Mouse (Mus musculus): ENCODE results near the gene Dnah6.

Gene Dnah6

DNA sequence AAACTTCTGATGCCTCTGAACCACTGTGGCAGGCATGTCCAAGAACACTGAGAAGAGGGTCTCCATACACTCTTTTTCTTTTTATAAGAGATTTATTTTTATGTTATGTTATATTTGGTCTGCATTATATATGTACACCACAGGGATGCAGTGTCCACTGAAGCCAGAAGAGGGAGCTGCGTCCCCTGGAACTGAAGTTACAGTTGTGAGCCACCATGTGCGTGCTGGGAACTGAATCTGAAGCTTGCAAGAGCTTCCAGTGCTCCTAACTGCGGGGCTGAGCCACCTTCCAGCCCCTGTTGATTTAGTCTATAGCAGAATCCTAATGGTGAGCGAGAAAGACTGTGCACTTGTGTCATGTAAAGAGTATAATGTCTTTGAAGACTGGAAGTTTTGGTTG, 78.7 kb downstream of the Dnah6 start:
- DNase-seq (ENCODE audit: low spot score) = no peak

DNA sequence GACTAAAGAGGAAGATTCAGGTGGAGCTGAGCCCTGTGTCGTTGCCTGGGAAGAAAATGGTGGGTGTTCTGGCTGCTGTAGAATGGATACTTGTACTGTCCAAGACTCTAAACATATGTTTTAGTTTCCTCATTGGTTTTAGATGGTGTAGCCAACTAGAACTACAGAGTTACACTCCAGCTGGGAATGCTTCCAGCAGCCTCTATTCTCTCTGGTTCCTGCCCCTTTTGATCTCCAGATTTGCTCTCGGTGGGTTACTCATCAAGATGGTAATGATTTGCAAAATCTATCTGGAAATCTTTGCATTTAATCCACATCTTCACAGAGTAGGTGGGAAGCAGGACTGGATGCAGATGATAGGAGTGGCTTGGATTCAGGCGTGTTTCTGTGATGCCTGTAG, 80.6 kb downstream of the Dnah6 start:
- DNase-seq (ENCODE audit: low spot score) = no peak

DNA sequence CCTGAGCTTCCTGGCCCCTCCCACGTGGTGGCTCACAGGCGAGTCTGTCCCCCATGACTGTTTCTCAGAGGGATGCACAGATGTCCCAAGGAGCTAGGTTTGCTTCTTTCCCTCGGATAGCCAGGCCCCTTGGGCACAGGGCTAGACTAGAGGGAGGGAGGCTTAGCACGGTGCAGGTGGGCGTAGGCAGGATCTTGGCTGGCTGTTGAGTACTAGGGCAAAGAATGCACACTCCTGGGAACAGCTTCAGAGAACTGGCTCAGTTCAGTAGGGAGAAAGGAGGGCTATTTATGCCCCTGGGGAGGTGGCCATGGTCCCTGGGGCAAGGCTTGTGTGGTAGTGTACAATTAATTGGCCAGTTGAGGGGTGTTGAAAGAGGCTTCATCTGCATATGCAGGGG, 88.7 kb downstream of the Dnah6 start:
- DNase-seq (ENCODE audit: low spot score) = no peak

DNA sequence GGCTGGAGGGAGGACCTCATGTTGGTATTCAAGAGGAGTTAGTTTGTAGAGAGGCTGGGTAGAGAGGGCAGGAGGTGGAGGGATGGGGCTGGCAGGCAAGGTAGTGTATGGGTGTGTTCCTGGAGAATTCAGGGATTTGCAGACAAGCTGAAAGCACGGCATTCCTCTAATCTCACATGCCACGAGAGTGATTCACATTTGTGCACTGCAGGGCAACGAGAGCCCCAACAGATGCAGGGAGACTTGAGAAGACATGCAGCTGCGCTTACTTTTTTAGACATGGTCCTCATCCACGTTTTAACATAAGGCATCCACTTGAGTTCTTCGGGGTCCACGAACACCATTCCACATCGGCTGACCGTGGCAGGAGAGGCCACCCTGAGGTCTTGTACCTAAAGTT, 93.9 kb downstream of the Dnah6 start:
- DNase-seq (ENCODE audit: low spot score) = no peak

DNA sequence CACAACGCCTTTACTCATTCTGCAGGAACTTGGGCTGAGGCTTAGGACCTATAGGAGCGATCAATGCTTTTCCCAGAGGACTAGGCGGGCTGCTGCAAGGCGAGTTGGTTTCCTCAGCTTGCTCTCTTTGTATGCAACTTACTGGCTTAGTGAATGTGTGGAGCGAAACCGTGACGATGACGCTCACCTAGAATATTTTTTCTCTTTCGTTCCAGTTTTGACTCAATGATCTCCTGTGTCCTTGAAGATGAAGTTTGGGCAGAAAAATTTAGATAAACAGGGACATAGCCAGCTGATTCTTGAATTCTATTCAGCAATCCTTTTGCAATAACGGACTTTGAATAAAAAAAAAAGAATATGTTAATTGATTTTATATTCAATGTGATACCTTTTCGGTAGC, 101.1 kb downstream of the Dnah6 start:
- DNase-seq (ENCODE audit: low spot score) = no peak

DNA sequence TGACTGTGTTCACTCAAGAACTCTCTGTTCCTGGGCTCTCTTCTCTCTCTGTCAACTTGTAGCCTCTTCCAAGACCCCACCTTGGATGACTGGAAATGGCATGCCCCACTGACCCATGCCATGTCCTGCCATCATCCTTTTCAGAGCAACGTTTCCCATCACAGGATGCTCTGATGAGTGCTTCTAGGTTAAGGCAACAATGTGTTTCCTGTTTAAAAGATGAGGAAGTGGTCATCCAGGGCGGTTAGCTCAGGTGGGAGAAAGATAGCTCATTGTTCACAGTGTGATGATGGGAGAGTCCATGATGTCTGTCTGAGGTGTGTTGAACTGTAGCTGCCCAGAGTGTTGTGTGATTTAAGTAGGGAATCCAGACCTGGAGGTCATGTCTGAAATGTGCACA, 107.6 kb downstream of the Dnah6 start:
- no peak for DNase-seq (ENCODE audit: low spot score)

DNA sequence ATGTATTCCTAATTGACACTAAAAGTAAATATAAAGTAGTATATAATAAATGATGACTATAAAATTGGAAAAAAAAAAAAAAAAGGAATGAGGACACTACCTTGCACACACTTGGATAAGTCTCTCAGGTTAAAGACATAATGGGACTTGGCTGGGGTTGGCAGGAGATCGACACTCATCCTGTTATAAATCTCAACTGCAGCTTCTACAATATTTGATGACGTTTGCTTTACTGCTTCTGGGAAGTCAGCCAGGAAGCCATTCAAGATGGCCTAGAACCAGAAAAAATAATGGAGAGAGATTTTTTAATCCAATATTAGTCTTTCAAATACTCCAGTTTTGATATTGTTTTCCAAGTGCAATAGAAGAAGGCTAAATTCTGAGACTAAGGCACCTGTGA, 108.1 kb downstream of the Dnah6 start:
- no peak for DNase-seq (ENCODE audit: low spot score)

DNA sequence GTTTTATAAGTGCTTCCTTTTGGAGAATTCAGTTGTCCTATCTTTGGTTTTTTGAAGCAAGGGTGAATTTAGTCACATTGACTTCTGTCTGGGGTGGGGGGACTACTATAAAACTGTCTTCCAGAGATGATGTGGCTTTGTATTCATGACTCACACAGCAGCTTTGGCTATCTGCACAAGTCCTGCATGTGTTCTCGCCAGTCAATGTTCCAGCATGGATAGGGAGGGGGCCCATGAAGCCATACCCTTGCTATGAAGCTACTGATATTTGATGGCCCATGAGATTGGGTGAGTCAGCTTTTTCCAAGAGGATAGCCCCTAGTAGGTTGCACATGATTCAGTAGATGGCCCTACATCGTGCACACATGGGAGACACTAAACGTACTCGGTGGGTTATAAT, 128.3 kb downstream of the Dnah6 start:
- no peak for DNase-seq (ENCODE audit: low spot score)

DNA sequence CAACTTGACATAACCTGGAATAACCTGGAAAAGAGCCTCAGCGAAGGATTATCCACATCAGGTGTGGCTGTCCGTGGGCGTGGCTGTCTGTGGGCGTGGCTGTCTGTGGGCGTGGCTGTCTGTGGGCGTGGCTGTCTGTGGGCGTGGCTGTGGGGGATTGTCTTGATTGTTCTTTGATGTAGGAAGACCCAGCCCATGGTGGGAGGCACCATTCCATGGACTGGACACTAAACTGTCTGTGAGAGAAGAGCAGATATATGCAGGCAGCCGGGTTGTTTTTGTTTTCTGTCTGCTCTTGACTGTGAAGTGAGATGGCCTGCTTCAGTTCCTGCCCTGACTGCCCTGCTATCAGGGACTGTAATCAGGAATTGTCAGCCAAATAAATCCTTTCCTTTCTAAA, 130.6 kb downstream of the Dnah6 start:
- DNase-seq (ENCODE audit: low spot score) = no peak

DNA sequence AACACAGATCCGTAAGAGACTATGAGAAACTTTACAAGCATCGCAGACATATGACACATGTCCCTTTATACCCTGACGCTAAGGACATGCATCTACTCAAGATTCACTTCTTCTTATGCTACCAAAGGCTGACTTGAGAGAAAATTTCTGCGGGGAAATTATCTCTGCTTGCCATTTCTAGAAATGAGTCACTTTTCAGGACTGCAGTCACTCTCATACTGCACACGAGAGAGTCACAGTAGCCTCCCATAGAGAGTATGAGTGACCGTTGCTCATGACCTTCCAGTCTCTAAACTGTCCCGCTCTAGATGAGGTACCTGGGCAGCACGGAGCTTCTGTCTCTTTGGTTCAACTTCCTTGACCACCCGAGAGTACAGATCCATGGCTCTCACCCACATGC, 138.9 kb downstream of the Dnah6 start:
- DNase-seq (ENCODE audit: low spot score) = no peak

DNA sequence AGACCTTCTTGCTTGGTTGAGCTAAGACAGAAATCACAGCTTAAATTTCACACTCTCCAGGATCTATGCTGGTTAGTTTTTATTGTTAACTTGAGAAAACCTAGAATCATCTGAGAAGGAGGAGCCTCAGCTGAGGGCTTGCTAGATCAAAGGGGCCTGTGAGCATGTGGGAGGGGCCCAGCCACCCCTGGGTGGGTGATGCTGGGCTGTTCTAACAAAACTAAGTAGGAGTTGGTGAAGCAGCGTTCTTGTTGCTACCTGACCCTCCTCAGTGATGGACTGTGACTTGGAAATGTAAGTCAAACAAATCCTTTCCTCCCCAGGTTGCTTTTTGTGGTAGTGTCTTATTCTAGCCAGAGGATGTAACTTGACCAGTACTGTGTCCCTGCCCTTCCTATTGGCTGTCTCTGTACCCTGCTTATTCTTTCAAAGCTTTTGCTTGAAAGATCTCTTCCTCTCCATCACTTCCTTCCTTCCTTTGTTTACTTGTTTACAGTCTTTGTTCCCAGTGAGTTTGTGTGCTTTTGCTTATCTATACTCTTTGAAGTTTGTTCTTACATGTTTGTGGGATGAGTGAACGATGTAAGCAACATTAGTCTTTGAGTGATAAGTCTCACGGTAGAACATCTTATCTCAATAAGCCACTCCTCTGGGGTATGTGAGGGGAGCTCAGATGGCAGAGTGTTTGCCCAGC, 149.2 kb downstream of the Dnah6 start:
- DNase-seq (ENCODE audit: low spot score) = no peak

DNA sequence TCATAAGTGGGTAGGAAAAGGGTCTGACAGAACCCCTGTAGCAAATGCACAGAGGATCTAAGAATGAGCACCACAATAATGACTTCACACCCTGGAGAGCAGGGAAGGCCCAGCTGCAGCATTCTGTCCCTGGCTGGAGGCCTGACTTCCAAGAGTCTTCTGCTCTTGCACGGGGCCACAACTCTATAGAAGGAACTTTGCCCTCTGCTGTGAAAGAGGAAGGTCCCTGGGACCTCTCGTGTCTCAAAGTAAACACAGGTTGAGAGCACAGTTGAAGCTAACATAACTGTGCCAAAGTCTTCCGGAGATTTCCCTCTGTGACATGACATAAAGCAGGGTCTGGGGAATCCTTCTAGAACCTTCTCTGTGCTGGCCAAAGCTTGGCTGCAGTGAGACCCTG, 150.2 kb downstream of the Dnah6 start:
- DNase-seq (ENCODE audit: low spot score) = no peak

DNA sequence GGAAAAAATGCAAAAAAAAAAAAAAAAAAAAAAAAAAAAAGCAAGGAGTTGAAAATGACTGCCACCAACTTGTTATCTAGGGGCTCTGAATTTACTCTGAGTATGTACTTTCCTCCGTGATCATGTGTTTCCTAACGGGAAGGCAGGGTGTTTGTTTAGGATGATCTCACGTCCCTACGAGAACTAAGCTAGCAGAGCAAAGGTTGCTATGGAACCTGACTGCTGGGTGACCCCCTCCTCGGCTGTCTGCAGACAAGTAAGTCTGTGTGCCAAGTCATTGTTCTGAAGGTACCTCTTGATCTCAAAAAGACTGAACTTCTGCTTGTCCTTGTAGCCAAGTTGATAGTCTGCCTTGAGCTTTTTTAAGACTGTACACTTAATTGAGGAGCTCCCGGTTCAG, 150.8 kb downstream of the Dnah6 start:
- no peak for DNase-seq (ENCODE audit: low spot score)

DNA sequence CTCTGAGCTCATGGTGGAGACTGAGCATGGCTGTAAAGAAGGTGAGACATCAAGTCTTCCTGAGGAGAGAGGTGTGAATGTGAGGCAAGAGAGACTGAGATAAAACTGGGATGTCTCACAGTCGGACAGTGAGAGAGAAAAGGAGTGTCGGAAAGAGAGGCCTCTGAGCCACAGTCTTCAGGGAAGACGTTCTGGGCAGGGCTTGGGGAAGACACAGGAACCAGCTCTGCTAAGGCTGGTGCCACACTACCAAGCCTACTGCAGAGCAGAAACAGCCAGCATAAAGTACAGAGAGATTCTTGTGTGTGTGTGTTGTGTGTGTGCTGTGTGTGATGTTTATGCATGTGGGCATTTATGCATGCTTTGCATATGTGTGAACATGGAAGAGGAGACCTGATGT, 156.9 kb downstream of the Dnah6 start:
- DNase-seq (ENCODE audit: low spot score) = no peak

DNA sequence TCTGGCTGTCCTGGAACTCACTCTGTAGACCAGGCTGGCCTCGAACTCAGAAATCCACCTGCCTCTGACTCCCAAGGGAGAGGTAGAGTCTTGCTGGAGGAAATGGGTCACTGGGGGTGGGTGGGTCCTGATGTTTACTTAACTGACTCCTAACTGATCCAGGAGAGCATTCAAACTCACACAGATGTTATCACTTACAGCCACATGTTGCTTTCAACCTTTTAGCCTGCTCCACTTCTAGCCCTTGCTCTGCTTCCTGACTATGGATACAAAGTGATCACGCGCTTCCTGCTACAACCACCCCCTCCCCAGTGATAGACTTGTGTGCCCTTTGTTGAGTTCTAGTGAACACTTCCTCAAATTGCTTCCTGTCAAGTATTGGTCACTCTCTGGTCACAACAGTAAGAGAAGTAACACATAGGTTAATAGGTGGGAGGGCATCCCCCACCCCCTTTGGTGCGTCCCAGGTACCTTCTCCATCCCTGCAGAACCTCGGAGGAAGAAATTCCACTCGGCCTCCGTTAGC, 161.8 kb downstream of the Dnah6 start:
- no peak for DNase-seq (ENCODE audit: low spot score)

DNA sequence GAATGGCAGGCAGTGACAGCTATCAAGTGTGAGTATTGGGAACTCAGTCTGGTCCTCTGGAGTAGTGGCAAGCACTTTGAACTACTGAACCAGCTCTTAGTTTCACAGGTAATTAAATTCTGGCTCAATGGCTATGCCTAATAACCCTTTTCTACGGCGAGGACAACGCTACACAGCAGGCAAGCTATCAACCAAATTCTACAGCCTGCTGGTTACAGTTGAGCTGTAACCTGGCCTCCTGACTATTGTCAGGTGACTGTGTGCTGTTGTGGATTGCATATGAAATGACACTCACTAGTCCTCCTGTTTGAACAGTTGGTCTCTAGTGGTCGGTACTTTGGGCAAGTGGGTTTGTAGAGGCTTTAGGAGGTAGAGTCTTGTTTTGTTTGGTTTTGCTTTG, 162.3 kb downstream of the Dnah6 start:
- DNase-seq (ENCODE audit: low spot score) = no peak

DNA sequence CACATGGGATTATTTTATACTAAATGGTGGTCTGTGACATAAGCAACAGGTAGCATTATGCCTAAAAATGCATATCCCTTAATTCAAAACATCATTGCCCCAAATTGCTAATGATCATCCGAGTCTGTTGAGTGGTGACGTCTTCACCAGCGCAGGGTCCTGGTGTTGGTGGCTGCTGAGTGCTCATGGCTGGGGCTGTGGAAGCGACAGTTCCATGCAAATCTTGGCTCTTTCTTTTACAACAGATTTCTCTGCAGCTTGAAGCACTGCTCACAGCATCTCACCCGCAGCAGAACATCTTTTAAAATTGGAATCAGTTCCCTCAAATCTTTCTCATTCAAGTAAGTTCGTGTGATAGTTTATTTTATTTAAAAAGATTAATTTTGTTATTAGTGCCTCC, 166.1 kb downstream of the Dnah6 start:
- no peak for DNase-seq (ENCODE audit: low spot score)

DNA sequence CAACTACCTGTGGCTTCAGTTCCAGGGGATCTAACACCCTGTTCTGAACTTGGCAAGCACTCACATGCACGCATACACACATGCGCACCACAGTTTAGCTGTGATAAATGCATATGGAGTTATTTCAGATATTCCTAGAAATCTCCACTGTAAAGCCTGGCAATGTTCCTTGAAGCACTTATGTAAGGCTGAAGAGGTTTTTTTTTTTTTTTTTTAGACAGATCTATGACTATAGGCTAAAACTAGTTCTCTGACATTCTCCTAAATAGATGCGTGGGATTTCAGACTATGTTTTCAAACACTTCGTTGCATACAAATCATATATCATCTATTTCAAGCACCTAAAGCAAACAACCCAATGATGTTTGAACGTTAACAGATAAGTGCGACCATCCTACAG, 166.6 kb downstream of the Dnah6 start:
- DNase-seq (ENCODE audit: low spot score) = no peak

DNA sequence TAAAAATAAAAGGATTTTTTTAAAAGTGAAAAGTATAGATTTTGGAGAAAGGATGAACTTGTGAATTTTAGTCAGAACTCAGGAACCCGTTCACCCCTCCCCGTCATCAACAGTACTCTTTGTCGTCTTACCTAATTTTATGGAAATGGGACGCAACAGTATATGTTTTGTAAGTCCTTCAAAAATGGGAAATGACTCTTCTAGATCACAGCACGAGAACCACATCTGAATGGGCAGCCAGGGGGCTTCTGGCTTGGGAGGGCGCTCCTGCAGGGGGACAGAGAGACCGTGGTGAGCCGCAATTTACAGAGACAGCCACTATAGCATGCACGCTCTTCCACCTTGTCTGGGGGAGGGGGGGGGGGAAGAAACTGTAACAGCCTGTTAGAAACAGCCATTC, 167.9 kb downstream of the Dnah6 start:
- DNase-seq (ENCODE audit: low spot score) = no peak

DNA sequence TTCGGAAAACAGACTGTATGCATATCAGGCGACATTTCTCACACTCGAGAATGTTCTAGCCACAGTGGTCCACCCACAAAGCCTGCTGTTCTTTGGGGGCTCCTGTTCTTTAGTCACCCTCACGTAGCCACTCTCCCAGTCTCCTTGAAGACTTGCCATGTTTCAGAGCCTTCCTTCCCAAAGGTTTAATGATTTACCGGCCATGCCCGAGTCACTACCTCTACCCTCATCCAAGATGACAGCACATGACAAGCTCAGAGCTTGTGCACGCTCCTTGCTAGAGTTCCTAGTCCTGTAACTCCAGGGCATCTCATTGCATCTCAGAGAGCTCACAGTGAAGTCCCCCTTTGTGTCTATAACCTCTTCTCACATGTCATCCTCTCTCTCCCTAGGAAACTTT, 174.2 kb downstream of the Dnah6 start:
- no peak for DNase-seq (ENCODE audit: low spot score)

DNA sequence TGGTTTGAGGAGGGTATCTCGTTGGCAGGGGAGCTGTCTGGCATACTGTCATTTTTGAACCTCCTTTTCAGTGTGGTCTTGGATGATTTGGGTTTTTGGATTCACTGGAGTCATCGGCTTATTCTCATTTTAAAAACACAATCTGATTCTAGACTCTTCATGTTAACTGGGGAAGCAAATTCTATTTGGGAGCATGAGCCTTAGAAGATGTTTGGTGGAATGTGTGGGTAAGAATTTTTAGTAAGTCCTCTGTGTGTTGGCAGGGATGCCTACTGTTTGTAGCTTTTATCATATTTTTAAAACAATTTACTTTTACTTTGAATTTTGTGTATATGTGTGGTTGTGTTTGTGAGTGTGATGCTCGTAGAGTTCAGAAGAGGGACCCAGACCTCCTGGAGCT, 175.5 kb downstream of the Dnah6 start:
- DNase-seq (ENCODE audit: low spot score) = no peak

DNA sequence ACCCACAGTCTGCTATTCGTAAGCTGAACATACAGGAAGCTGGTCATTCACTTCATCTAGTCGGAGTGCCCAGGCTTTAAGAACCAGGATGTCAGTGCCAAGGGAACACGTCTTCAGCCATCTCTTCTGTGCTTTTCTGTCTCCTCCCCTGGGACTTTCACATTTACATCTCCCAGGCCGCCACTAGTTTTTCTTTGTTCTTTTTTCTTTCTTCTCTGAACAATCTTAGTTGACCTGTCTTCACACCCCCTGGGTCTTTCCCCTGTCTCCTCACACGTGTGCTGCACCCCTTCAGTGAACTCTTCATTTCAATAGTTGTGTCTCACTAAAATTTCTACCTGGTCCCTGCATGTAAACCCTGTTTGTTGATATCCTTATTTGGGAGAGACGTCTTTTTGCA, 179.2 kb downstream of the Dnah6 start:
- DNase-seq (ENCODE audit: low spot score) = no peak

DNA sequence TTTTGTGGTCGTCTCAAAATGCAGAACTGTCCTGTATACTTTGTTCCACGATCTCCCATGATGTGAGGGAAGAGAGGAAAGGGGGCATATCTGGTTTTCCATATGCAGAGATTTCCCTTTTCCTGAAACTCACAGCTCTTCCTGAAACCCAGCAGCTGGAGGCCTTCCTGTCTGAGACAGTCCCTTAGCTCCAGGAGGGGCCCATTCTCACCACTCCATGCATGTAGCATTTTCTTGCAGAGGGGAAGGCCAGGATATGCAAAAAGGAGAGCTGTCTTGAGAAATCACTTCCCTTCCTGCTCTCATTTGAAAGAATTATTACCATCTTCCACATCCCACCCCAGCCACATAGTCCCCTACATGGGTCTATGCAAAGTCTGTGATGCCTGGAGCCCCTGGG, 183.2 kb downstream of the Dnah6 start:
- no peak for DNase-seq (ENCODE audit: low spot score)

DNA sequence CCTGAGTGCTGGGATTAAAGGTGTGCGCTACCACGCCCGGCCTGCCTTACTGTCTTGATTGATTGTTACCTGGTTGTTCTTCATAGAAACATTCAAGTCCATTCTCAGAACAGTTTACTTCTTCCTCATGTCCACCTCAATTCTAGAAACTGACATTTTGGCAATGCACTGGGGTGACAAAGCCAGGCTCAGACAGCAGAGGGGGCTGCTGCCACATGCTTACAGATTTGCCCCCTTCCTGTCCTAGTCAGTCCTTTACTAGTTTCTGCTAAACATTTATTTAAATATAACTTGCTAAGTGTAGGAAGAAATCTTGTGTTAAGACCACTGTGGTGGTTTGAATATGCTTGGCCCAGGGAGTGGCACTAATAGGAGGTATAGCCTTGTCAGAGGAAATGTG, 192.6 kb downstream of the Dnah6 start:
- no peak for DNase-seq (ENCODE audit: low spot score)

DNA sequence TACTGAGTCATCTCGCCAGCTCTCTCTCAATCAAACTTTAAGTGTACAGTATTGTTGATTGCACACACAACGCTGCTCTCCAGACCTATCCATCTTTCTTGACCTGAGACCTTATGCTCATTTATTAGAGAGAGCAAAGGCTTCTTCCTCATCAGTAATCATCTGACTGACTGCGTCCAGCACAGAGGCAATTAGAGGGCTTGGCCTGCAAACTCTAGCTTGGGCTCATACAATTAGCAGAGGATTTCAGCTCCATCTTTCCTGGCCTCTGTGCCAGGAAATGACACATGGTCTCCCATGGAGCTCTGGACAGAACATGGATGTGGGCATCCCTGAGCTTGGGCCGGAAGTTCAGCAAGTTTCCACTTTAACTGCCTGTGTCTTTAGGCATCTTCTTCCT, 193.6 kb downstream of the Dnah6 start:
- DNase-seq (ENCODE audit: low spot score) = no peak
